Mouse (Mus musculus): ENCODE results near the gene Lcp2. TPM values are rescaled to one million over a fixed set of nuclear protein-coding genes. Genes with fewer than 3 reads are reported as not detected.

Gene Lcp2
- polyA plus RNA-seq, 1 experiment from 2014 or later: 1.3 TPM

Other genes starting within 250 kb of the Lcp2 start
- gene Kcnmb1, start 83.9 kb upstream of the Lcp2 start, polyA plus RNA-seq (2015; fragmentation: Nextera tagmentation; extraction: Ambion mirVana): 0.11 and 0.15 TPM in 2 replicates
- 49.9 and 51.2 TPM in 2 replicates for gene Kcnip1, start 53.8 kb upstream of the Lcp2 start, polyA plus RNA-seq (2015; fragmentation: Nextera tagmentation; extraction: Ambion mirVana)
- not detected in 2 replicates for gene 4930469K13Rik, start 51.6 kb downstream of the Lcp2 start, polyA plus RNA-seq (2015; fragmentation: Nextera tagmentation; extraction: Ambion mirVana)
- not detected in 2 replicates for gene Foxi1, start 161.2 kb downstream of the Lcp2 start, polyA plus RNA-seq (2015; fragmentation: Nextera tagmentation; extraction: Ambion mirVana)

Data from forebrain, embryonic 15.5 days (tissue).